Mouse (Mus musculus): ENCODE measurements around the gene Nubp1.
A peak's percentile ranks its signal among the peaks of the same experiment; 100 is the strongest.

The Nubp1 gene

GRCm38 (mm10) chr16:10411764-10412746, at the start of gene Nubp1:
Gene Nubp1 (plus strand): TSS chr16:10411948.
- DNase-seq (ENCODE audit: low read depth, low spot score), result peak; percentile 99

- DNase-seq (ENCODE audit: low read depth, low spot score), result no peak
Observed at GRCm38 (mm10) chr16:10363061-10363460, 48.7 kb upstream of the Nubp1 start.

- no peak for DNase-seq (ENCODE audit: low read depth, low spot score)
Observed at GRCm38 (mm10) chr16:10365796-10366195, 46.0 kb upstream of the Nubp1 start.

GRCm38 (mm10) chr16:10366240-10367217, 45.2 kb upstream of the Nubp1 start:
- DNase-seq (ENCODE audit: low read depth, low spot score), result no peak

- DNase-seq (ENCODE audit: low read depth, low spot score), result no peak
Observed at GRCm38 (mm10) chr16:10369468-10369934, 42.2 kb upstream of the Nubp1 start.

GRCm38 (mm10) chr16:10369996-10370395, 41.8 kb upstream of the Nubp1 start:
- no peak for DNase-seq (ENCODE audit: low read depth, low spot score)

GRCm38 (mm10) chr16:10372372-10372771, 39.4 kb upstream of the Nubp1 start:
- no peak for DNase-seq (ENCODE audit: low read depth, low spot score)

- DNase-seq (ENCODE audit: low read depth, low spot score), result no peak
Observed at GRCm38 (mm10) chr16:10374254-10375011, 37.3 kb upstream of the Nubp1 start.

- no peak for DNase-seq (ENCODE audit: low read depth, low spot score)
Observed at GRCm38 (mm10) chr16:10377286-10377685, 34.5 kb upstream of the Nubp1 start.

- DNase-seq (ENCODE audit: low read depth, low spot score), result no peak
Observed at GRCm38 (mm10) chr16:10379531-10379930, 32.2 kb upstream of the Nubp1 start.

GRCm38 (mm10) chr16:10384060-10384497, 27.7 kb upstream of the Nubp1 start:
- peak; percentile 47 for DNase-seq (ENCODE audit: low read depth, low spot score)

GRCm38 (mm10) chr16:10384544-10384943, 27.2 kb upstream of the Nubp1 start:
- no peak for DNase-seq (ENCODE audit: low read depth, low spot score)

GRCm38 (mm10) chr16:10385261-10385660, 26.5 kb upstream of the Nubp1 start:
- DNase-seq (ENCODE audit: low read depth, low spot score), result no peak

GRCm38 (mm10) chr16:10388634-10389365, 22.9 kb upstream of the Nubp1 start:
- no peak for DNase-seq (ENCODE audit: low read depth, low spot score)

- no peak for DNase-seq (ENCODE audit: low read depth, low spot score)
Observed at GRCm38 (mm10) chr16:10392587-10392986, 19.2 kb upstream of the Nubp1 start.

- DNase-seq (ENCODE audit: low read depth, low spot score), result peak; percentile 29
Observed at GRCm38 (mm10) chr16:10394699-10395540, 16.8 kb upstream of the Nubp1 start, which contains the start of gene Tekt5. Gene Tekt5 (minus strand): TSS chr16:10395490.

GRCm38 (mm10) chr16:10398755-10399154, 13.0 kb upstream of the Nubp1 start:
- no peak for DNase-seq (ENCODE audit: low read depth, low spot score)

GRCm38 (mm10) chr16:10399160-10399559, 12.6 kb upstream of the Nubp1 start:
- peak; percentile 75 for DNase-seq (ENCODE audit: low read depth, low spot score)

- DNase-seq (ENCODE audit: low read depth, low spot score), result peak; percentile 78
Observed at GRCm38 (mm10) chr16:10415976-10416375, 4.2 kb downstream of the Nubp1 start.
